In genomic region chr5:20378071-20378800, GRCm38 (mm10) we compare ENCODE assay signal across 20 mouse cellular contexts.
DNase-seq lines count a peak whose midpoint lies in the region; ATAC-seq lines count a peak whose summit lies in the region.
"Had no signal": no experiment of that assay in that cellular context is flagged by ENCODE, and none has a peak within 500 bp of the region (broad histone marks: within the 10 kb centered on the region; RNA-seq: fewer than 3 reads in every experiment).

No protein-coding gene starts in this region.

- H3K36me3 ChIP-seq in forebrain, embryonic 14.5 days (ENCODE audit: control insufficient read depth, insufficient read depth, low read length): no peaks in the 10 kb centered on the region
- H3K36me3 ChIP-seq in forebrain, embryonic 11.5 days (ENCODE audit: control insufficient read depth, insufficient read depth, low read length): no peaks in the 10 kb centered on the region
- no peaks in the 10 kb centered on the region for H3K36me3 ChIP-seq in forebrain, embryonic 16.5 days (ENCODE audit: control insufficient read depth, insufficient read depth)
- no peaks in the 10 kb centered on the region for H3K36me3 ChIP-seq in kidney, embryonic 15.5 days
- H3K36me3 ChIP-seq: embryonic facial prominence, embryonic 15.5 days; heart, embryonic 10.5 days; hindbrain, embryonic 12.5 days; limb, embryonic 12.5 days; liver, embryonic 12.5 days; midbrain, embryonic 15.5 days had no signal

- no peak overlapping the region for H3K9ac ChIP-seq in forebrain, embryonic 14.5 days (ENCODE audit: low read length)
- no peak overlapping the region for H3K9ac ChIP-seq in forebrain, embryonic 11.5 days (ENCODE audit: low read length)
- no peak overlapping the region for H3K9ac ChIP-seq in forebrain, embryonic 16.5 days (replicated peaks; ENCODE audit: low read depth, low read length)
- no peak overlapping the region for H3K9ac ChIP-seq in kidney, embryonic 15.5 days
- H3K9ac ChIP-seq: embryonic facial prominence, embryonic 15.5 days; hindbrain, embryonic 12.5 days; limb, embryonic 12.5 days; liver, embryonic 12.5 days; midbrain, embryonic 15.5 days had no signal

- no peak overlapping the region for H3K4me2 ChIP-seq in forebrain, embryonic 14.5 days (ENCODE audit: low read length)
- no peak overlapping the region for H3K4me2 ChIP-seq in forebrain, embryonic 11.5 days (ENCODE audit: low read depth, low read length, severe bottlenecking)
- no peak overlapping the region for H3K4me2 ChIP-seq in forebrain, embryonic 16.5 days (ENCODE audit: low read length)
- no peak overlapping the region for H3K4me2 ChIP-seq in kidney, embryonic 15.5 days
- H3K4me2 ChIP-seq: embryonic facial prominence, embryonic 15.5 days; hindbrain, embryonic 12.5 days; limb, embryonic 12.5 days; liver, embryonic 12.5 days; midbrain, embryonic 15.5 days had no signal

- H3K4me3 ChIP-seq in forebrain, embryonic 14.5 days (ENCODE audit: low read depth, low read length): no peak overlapping the region
- no peak overlapping the region for H3K4me3 ChIP-seq in forebrain, embryonic 11.5 days (ENCODE audit: low read depth, low read length)
- no peak overlapping the region for H3K4me3 ChIP-seq in forebrain, embryonic 16.5 days (replicated peaks; ENCODE audit: low read length)
- no peak overlapping the region for H3K4me3 ChIP-seq in kidney, embryonic 15.5 days (replicated peaks)
- H3K4me3 ChIP-seq: embryonic facial prominence, embryonic 15.5 days; gastrocnemius, adult 2 months; heart, embryonic 10.5 days; hindbrain, embryonic 12.5 days; limb, embryonic 12.5 days; liver, embryonic 12.5 days; midbrain, embryonic 15.5 days; myocyte had no signal

- no peak overlapping the region for H3K27ac ChIP-seq in forebrain, embryonic 14.5 days (ENCODE audit: low read depth, low read length)
- no peak overlapping the region for H3K27ac ChIP-seq in forebrain, embryonic 11.5 days (ENCODE audit: low read depth, low read length)
- H3K27ac ChIP-seq in forebrain, embryonic 16.5 days (ENCODE audit: low read length): peak overlapping the region; percentile 52
- no peak overlapping the region for H3K27ac ChIP-seq in kidney, embryonic 15.5 days
- H3K27ac ChIP-seq: embryonic facial prominence, embryonic 15.5 days; gastrocnemius, adult 2 months; heart, embryonic 10.5 days; hindbrain, embryonic 12.5 days; limb, embryonic 12.5 days; liver, embryonic 12.5 days; midbrain, embryonic 15.5 days had no signal

- no peaks in the 10 kb centered on the region for H3K4me1 ChIP-seq in forebrain, embryonic 14.5 days (ENCODE audit: control insufficient read depth, insufficient read depth, low read length)
- H3K4me1 ChIP-seq in forebrain, embryonic 11.5 days (replicated peaks; ENCODE audit: control insufficient read depth, insufficient read depth, low read length): no peaks in the 10 kb centered on the region
- H3K4me1 ChIP-seq in forebrain, embryonic 16.5 days (replicated peaks; ENCODE audit: control insufficient read depth, insufficient read depth, low read length): peaks cover 6% of the 10 kb centered on the region
- H3K4me1 ChIP-seq in kidney, embryonic 15.5 days: no peaks in the 10 kb centered on the region
- H3K4me1 ChIP-seq: embryonic facial prominence, embryonic 15.5 days; heart, embryonic 10.5 days; hindbrain, embryonic 12.5 days; limb, embryonic 12.5 days; liver, embryonic 12.5 days; midbrain, embryonic 15.5 days had no signal

- WGBS in forebrain, embryonic 14.5 days: 74% methylated on average over 11 of the region's 11 CpGs
- WGBS in forebrain, embryonic 11.5 days: 88% methylated on average over 11 of the region's 11 CpGs
- 55% methylated on average over 11 of the region's 11 CpGs for WGBS in forebrain, embryonic 16.5 days
- WGBS in kidney, embryonic 15.5 days: 82% methylated on average over 11 of the region's 11 CpGs

- DNase-seq in cerebellum, adult 18-20 months: peak; percentile 18 to 20
- DNase-seq in cerebellum, adult 11-12 months: no peak
- DNase-seq in forebrain, embryonic 14.5 days (ENCODE audit: low spot score): peak; percentile 78
- DNase-seq in forebrain, embryonic 11.5 days (ENCODE audit: low spot score): no peak
- DNase-seq in layer of hippocampus, postnatal 14 days (ENCODE audit: low spot score in 2 of 2): peak; percentile 32 to 76
- no peak for DNase-seq in kidney, postnatal 25 days
- DNase-seq: adrenal gland, postnatal 36 days; gastrocnemius, adult 2 months; kidney, adult 8-10 months; kidney, postnatal 36 days; lung, adult 2 months had no signal

- H3K9me3 ChIP-seq in forebrain, embryonic 14.5 days (replicated peaks; ENCODE audit: control insufficient read depth, low read length): no peaks in the 10 kb centered on the region
- H3K9me3 ChIP-seq in forebrain, embryonic 11.5 days (ENCODE audit: control insufficient read depth, low read length): no peaks in the 10 kb centered on the region
- H3K9me3 ChIP-seq in forebrain, embryonic 16.5 days (ENCODE audit: control insufficient read depth, low read length): no peaks in the 10 kb centered on the region
- H3K9me3 ChIP-seq in kidney, embryonic 15.5 days (replicated peaks): no peaks in the 10 kb centered on the region
- H3K9me3 ChIP-seq: embryonic facial prominence, embryonic 15.5 days; heart, embryonic 10.5 days; hindbrain, embryonic 12.5 days; limb, embryonic 12.5 days; liver, embryonic 12.5 days; midbrain, embryonic 15.5 days had no signal

- no peaks in the 10 kb centered on the region for H3K27me3 ChIP-seq in forebrain, embryonic 14.5 days (replicated peaks; ENCODE audit: control insufficient read depth, insufficient read depth, low read length)
- H3K27me3 ChIP-seq in forebrain, embryonic 11.5 days (ENCODE audit: control insufficient read depth, insufficient read depth, low read length): no peaks in the 10 kb centered on the region
- no peaks in the 10 kb centered on the region for H3K27me3 ChIP-seq in forebrain, embryonic 16.5 days (replicated peaks; ENCODE audit: control insufficient read depth, insufficient read depth, low read length)
- H3K27me3 ChIP-seq in kidney, embryonic 15.5 days: no peaks in the 10 kb centered on the region
- H3K27me3 ChIP-seq: embryonic facial prominence, embryonic 15.5 days; hindbrain, embryonic 12.5 days; limb, embryonic 12.5 days; liver, embryonic 12.5 days; midbrain, embryonic 15.5 days had no signal

- peak; percentile 58; the same call in 1 of the 2 replicates for ATAC-seq in forebrain, embryonic 14.5 days
- ATAC-seq in forebrain, embryonic 11.5 days (replicated peaks; ENCODE audit: low FRiP score): no peak
- ATAC-seq in forebrain, embryonic 16.5 days: peak; percentile 80
- ATAC-seq in kidney, embryonic 15.5 days (replicated peaks; ENCODE audit: low FRiP score): no peak
- ATAC-seq: liver, embryonic 12.5 days; midbrain, embryonic 15.5 days had no signal

Comparison
In these comparisons a context has a peak if more than half of its experiments do, and no peak if none do; other contexts are left out.
1. DNase-seq: peak in cerebellum, adult 18-20 months (2 of 2), forebrain, embryonic 14.5 days (single experiment) and layer of hippocampus, postnatal 14 days (2 of 2); none in cerebellum, adult 11-12 months (single experiment), forebrain, embryonic 11.5 days (single experiment) and kidney, postnatal 25 days (0 of 2).
2. ATAC-seq: peak in forebrain, embryonic 14.5 days (single experiment) and forebrain, embryonic 16.5 days (single experiment); none in forebrain, embryonic 11.5 days (single experiment) and kidney, embryonic 15.5 days (single experiment).